Mouse (Mus musculus) lung, adult 2 months (tissue): ENCODE data around the gene Adamts2.

Experiments used
- CTCF ChIP-seq: fragments of 200-500 bp; IDR thresholded peaks from 2 replicates; pipeline ENCODE4 v1.5.1; 2011; ENCODE audit warnings: mild to moderate bottlenecking, low read length, control low read depth; ENCODE audit not compliant: insufficient read depth
- POLR2A ChIP-seq: fragments of 200-500 bp; IDR thresholded peaks from 2 replicates; pipeline ENCODE4 v1.6.1; 2011; ENCODE audit warnings: low read depth, mild to moderate bottlenecking, control low read depth, low read length, borderline replicate concordance; ENCODE audit errors: extremely low read depth

- TF ChIP-seq CTCF, result no peak
- TF ChIP-seq POLR2A, result no peak
Measured at GRCm38 (mm10) chr11:50826214-50826613, 224.3 kb downstream of the Adamts2 start.
